10 mouse cellular contexts compared by ENCODE assay signal in genomic region chr19:59193986-59194820, GRCm38 (mm10). TPM values are rescaled to one million over a fixed set of nuclear protein-coding genes. Genes with fewer than 3 reads are reported as not detected.
DNase-seq lines count a peak whose midpoint lies in the region; ATAC-seq and TF ChIP-seq lines count a peak whose summit lies in the region.
"Had no signal": no experiment of that assay in that cellular context is flagged by ENCODE, and none has a peak within 500 bp of the region (broad histone marks: within the 10 kb centered on the region; RNA-seq: fewer than 3 reads in every experiment).

No protein-coding gene starts in this region.

- H3K27ac ChIP-seq in heart, embryonic 10.5 days = no peak overlapping the region
- H3K27ac ChIP-seq in forebrain, embryonic 16.5 days (ENCODE audit: low read length) = no peak overlapping the region
- no peak overlapping the region for H3K27ac ChIP-seq in liver, postnatal 0 days (ENCODE audit: low read depth)
- H3K27ac ChIP-seq: heart, adult 2 months had no signal

- H3K36me3 ChIP-seq in heart, embryonic 10.5 days = no peaks in the 10 kb centered on the region
- no peaks in the 10 kb centered on the region for H3K36me3 ChIP-seq in forebrain, embryonic 16.5 days (ENCODE audit: control insufficient read depth, insufficient read depth)
- no peaks in the 10 kb centered on the region for H3K36me3 ChIP-seq in liver, postnatal 0 days (replicated peaks; ENCODE audit: insufficient read depth, low read length)

- under 1% methylated on average over 50 of the region's 50 CpGs for WGBS in heart, embryonic 10.5 days
- 2% methylated on average over 50 of the region's 50 CpGs for WGBS in forebrain, embryonic 16.5 days
- WGBS in liver, postnatal 0 days (ENCODE audit: insufficient replicate concordance) = 2% methylated on average over 50 of the region's 50 CpGs

- intact Hi-C loops in heart, postnatal 36 days (cut with DNase I) = no loop called here

- TF ChIP-seq CTCF in liver, postnatal 0 days (IDR thresholded peaks at IDR 0.05; ENCODE audit: low read depth) = no peak

- H3K4me3 ChIP-seq in heart, embryonic 10.5 days = peak overlapping the region; percentile 52
- peak overlapping the region; percentile 30 for H3K4me3 ChIP-seq in forebrain, embryonic 16.5 days (replicated peaks; ENCODE audit: low read length)
- peak overlapping the region; percentile 31; the same call in 1 of the 2 replicates for H3K4me3 ChIP-seq in liver, postnatal 0 days (ENCODE audit: low read depth, low read length)
- H3K4me3 ChIP-seq: heart, adult 2 months had no signal

- peak overlapping the region; percentile 47 for H3K9ac ChIP-seq in forebrain, embryonic 16.5 days (replicated peaks; ENCODE audit: low read depth, low read length)
- H3K9ac ChIP-seq in liver, postnatal 0 days (replicated peaks) = no peak overlapping the region

- DNase-seq in heart, embryonic 10.5 days (ENCODE audit: low spot score) = no peak
- DNase-seq in heart, postnatal 36 days = no peak
- peak; percentile 71 for DNase-seq in MN1 (ENCODE audit: low spot score)
- DNase-seq in liver, postnatal 0 days = peak; percentile 17
- DNase-seq in layer of hippocampus, postnatal 10 days (ENCODE audit: low spot score in 2 of 2) = no peak
- DNase-seq in left cerebral cortex, adult 9 months (ENCODE audit: low spot score in 2 of 2) = no peak
- no peak for DNase-seq in urinary bladder, adult 18-20 months (ENCODE audit: low spot score in 2 of 2)

- TF ChIP-seq EP300 in liver, postnatal 0 days (IDR thresholded peaks at IDR 0.05; ENCODE audit: low read depth) = no peak

- peak; percentile 53; the same call in 1 of the 2 replicates for ATAC-seq in forebrain, embryonic 16.5 days
- ATAC-seq in liver, postnatal 0 days = no peak

- H3K4me1 ChIP-seq in heart, embryonic 10.5 days = peaks cover 14% of the 10 kb centered on the region
- peaks cover 11% of the 10 kb centered on the region for H3K4me1 ChIP-seq in forebrain, embryonic 16.5 days (replicated peaks; ENCODE audit: control insufficient read depth, insufficient read depth, low read length)
- peaks cover 7% of the 10 kb centered on the region for H3K4me1 ChIP-seq in liver, postnatal 0 days (ENCODE audit: insufficient read depth)

- H3K9me3 ChIP-seq in heart, embryonic 10.5 days = no peaks in the 10 kb centered on the region
- H3K9me3 ChIP-seq in forebrain, embryonic 16.5 days (ENCODE audit: control insufficient read depth, low read length) = no peaks in the 10 kb centered on the region
- H3K9me3 ChIP-seq in liver, postnatal 0 days (ENCODE audit: low read length) = no peaks in the 10 kb centered on the region

- peaks cover 89% of the 10 kb centered on the region for H3K27me3 ChIP-seq in heart, embryonic 10.5 days (ENCODE audit: insufficient read depth, poor library complexity, severe bottlenecking)
- peaks cover 53% of the 10 kb centered on the region for H3K27me3 ChIP-seq in forebrain, embryonic 16.5 days (replicated peaks; ENCODE audit: control insufficient read depth, insufficient read depth, low read length)
- peaks cover 80% of the 10 kb centered on the region for H3K27me3 ChIP-seq in liver, postnatal 0 days (ENCODE audit: insufficient read depth, low read length)

- H3K4me2 ChIP-seq in forebrain, embryonic 16.5 days (ENCODE audit: low read length) = peak overlapping the region; percentile 54
- peak overlapping the region; percentile 44 for H3K4me2 ChIP-seq in liver, postnatal 0 days (ENCODE audit: low read depth, low read length)

RNA-seq across cellular contexts. Expression of gene Vax1, which starts 24.3 kb away (rescaled TPM):
- polyA plus RNA-seq in heart, embryonic 10.5 days (2016; fragmentation: Nextera tagmentation; extraction: Ambion mirVana) = not detected in 2 replicates
- not detected for total RNA-seq in heart, postnatal 36 days (2021)
- polyA plus RNA-seq in forebrain, embryonic 16.5 days (2015; fragmentation: Nextera tagmentation; extraction: Ambion mirVana) = 0.89 and 1.0 TPM in 2 replicates
- not detected in 2 replicates for polyA plus RNA-seq in liver, postnatal 0 days (2015; fragmentation: Nextera tagmentation; extraction: Ambion mirVana)
- 1 to 10 TPM; 1.7 to 2.9 TPM for total RNA-seq in layer of hippocampus, postnatal 10 days (2021)
- total RNA-seq: heart, adult 2 months; MEL had no signal
- polyA plus RNA-seq: heart, adult 2 months had no signal

RNA-seq across cellular contexts. Expression of gene Kcnk18, which starts 24.8 kb away (rescaled TPM):
- polyA plus RNA-seq in heart, embryonic 10.5 days (2016; fragmentation: Nextera tagmentation; extraction: Ambion mirVana) = not detected in 2 replicates
- not detected for total RNA-seq in heart, postnatal 36 days (2021)
- polyA plus RNA-seq in forebrain, embryonic 16.5 days (2015; fragmentation: Nextera tagmentation; extraction: Ambion mirVana) = not detected in 2 replicates
- not detected in 2 replicates for polyA plus RNA-seq in liver, postnatal 0 days (2015; fragmentation: Nextera tagmentation; extraction: Ambion mirVana)
- total RNA-seq in layer of hippocampus, postnatal 10 days (2021) = not detected
- total RNA-seq: heart, adult 2 months; MEL had no signal
- polyA plus RNA-seq: heart, adult 2 months had no signal

Comparison
In these comparisons a context has a peak if more than half of its experiments do, and no peak if none do; other contexts are left out.
1. DNase-seq: peak in MN1 (single experiment) and liver, postnatal 0 days (single experiment); none in heart, embryonic 10.5 days (single experiment), heart, postnatal 36 days (0 of 2), layer of hippocampus, postnatal 10 days (0 of 2), left cerebral cortex, adult 9 months (0 of 2) and urinary bladder, adult 18-20 months (0 of 2).
2. Peak in every context shown above with its lines, with median percentiles within 50 percentile points of each other: H3K4me3 ChIP-seq.